Mouse (Mus musculus) lung, embryonic 14.5 days (tissue): ENCODE measurements around the gene Scarb2. TPM values are rescaled to one million over a fixed set of nuclear protein-coding genes. Genes with fewer than 3 reads are reported as not detected.

ENCODE experiments used
- ATAC-seq: fragments of 200-750 bp; cut with Nextera tagmentation; 2 replicates; pipeline ENCODE4 v1.8.0; 2017; ENCODE audit warnings: mild to moderate bottlenecking, moderate TSS enrichment, moderate library complexity; ENCODE audit not compliant: insufficient read depth
- DNase-seq: peaks from one replicate; pipeline ENCODE4 v3.0.0-alpha.2; 2015
- H3K27ac ChIP-seq: fragments of 300-500 bp; sonication (generic); 2 replicates; pipeline ENCODE4 v1.5.1; 2014; ENCODE audit warnings: low read depth, mild to moderate bottlenecking, moderate library complexity
- H3K27me3 ChIP-seq: fragments of 300-500 bp; sonication (generic); 2 replicates; pipeline ENCODE4 v1.6.1; 2014; ENCODE audit warnings: low read length, control low read depth; ENCODE audit not compliant: insufficient read depth
- H3K36me3 ChIP-seq: fragments of 300-500 bp; sonication (generic); 2 replicates; pipeline ENCODE4 v1.6.1; 2014; ENCODE audit warnings: control low read depth; ENCODE audit not compliant: insufficient read depth
- H3K4me1 ChIP-seq: fragments of 300-500 bp; sonication (generic); 2 replicates; pipeline ENCODE4 v1.6.1; 2014; ENCODE audit warnings: antibody characterized with exemption, control low read depth; ENCODE audit not compliant: insufficient read depth
- H3K4me2 ChIP-seq: fragments of 300-500 bp; sonication (generic); 2 replicates; pipeline ENCODE4 v1.6.1; 2014; ENCODE audit warnings: mild to moderate bottlenecking
- H3K4me3 ChIP-seq: fragments of 300-500 bp; sonication (generic); 2 replicates; pipeline ENCODE4 v1.5.1; 2014; ENCODE audit warnings: low read depth, low read length
- H3K9ac ChIP-seq: fragments of 300-500 bp; sonication (generic); 2 replicates; pipeline ENCODE4 v1.6.1; 2014
- H3K9me3 ChIP-seq: fragments of 300-500 bp; sonication (generic); 2 replicates; pipeline ENCODE4 v1.6.1; 2016; ENCODE audit warnings: low read depth, low read length, control low read depth
- CTCF ChIP-seq: IDR thresholded peaks from 2 replicates; pipeline ENCODE4 v1.5.1; 2016; ENCODE audit warnings: antibody characterized with exemption, low read depth
- WGBS: fragments of 180-500 bp; shearing (Covaris S2); extraction: QIAGEN DNeasy Blood & Tissue Kit; methylation state at CpG from one replicate; pipeline ENCODE4 v1.1.7; 2014; 5-methylcytosine and 5-hydroxymethylcytosine counted together
- polyA plus RNA-seq: library from polyadenylated mRNA; unstranded; fragments of >200 nt; fragmentation: Nextera tagmentation; extraction: Ambion mirVana; gene quantifications from 2 replicates; pipeline ENCODE4 v1.2.1, GENCODE M21; 2014

Scarb2 gene
- polyA plus RNA-seq, 1 experiment from 2014 or later: 9.5 TPM

DNA sequence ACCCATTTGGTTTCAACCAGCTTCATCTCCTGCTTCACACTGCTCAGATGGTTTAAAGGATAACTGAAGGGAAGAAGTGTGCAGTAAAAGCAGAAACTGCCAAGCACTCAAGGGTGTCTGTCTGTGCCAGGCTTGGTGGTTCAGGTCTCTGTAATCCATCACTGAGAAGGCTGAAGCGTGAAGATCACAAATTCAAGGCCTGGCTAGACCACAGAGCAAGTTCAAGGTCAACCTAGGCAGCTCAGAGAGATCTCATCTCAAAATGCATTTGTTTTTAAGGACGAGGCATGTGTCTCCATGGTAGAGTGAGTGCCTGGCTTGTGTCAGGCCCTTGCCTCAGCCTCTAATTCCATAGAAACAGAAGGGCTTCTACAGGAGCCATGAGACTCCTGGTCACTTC lies 61.6 kb downstream of the Scarb2 start:
- no peaks in the 10 kb centered on the region for H3K9me3 ChIP-seq
- no peak overlapping the region for H3K9ac ChIP-seq
- WGBS: 85% methylated on average over 2 of the region's 2 CpGs
- no peak overlapping the region for H3K4me3 ChIP-seq
- H3K27ac ChIP-seq: no peak overlapping the region
- DNase-seq (no peak), ATAC-seq (no peak)
- no peaks in the 10 kb centered on the region for H3K4me1 ChIP-seq
- no peak for TF ChIP-seq CTCF
- peaks cover 43% of the 10 kb centered on the region for H3K36me3 ChIP-seq
- no peak overlapping the region for H3K4me2 ChIP-seq
- H3K27me3 ChIP-seq: no peaks in the 10 kb centered on the region

DNA sequence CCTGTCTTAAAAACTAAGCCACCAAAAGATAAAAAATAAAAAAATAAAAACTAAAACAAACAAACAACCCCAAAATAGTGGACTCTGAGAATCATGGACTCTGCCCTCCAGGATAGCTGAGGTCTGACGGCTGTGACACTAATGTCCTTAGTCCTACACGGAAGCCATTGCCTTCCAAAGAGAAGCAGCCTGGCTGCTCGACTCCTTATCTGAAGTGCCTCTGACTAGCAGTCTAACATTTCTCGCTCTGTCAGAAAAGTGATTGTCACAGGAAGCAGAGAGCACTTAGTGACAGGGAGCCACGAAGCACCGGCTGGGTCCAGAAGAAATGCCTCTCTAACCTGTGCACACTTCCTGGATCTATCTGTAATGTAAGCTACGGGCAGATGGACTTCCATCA lies 63.7 kb downstream of the Scarb2 start:
- no peak for TF ChIP-seq CTCF
- DNase-seq (no peak), ATAC-seq (0 out of 2 replicates have a peak, but pooled peaks have one; percentile 38)
- no peak overlapping the region for H3K27ac ChIP-seq
- no peaks in the 10 kb centered on the region for H3K9me3 ChIP-seq
- no peak overlapping the region for H3K4me3 ChIP-seq
- H3K9ac ChIP-seq: no peak overlapping the region
- H3K27me3 ChIP-seq: no peaks in the 10 kb centered on the region
- 23% methylated on average over 7 of the region's 7 CpGs for whole genome bisulfite sequencing
- no peaks in the 10 kb centered on the region for H3K4me1 ChIP-seq
- H3K36me3 ChIP-seq: peaks cover 26% of the 10 kb centered on the region
- no peak overlapping the region for H3K4me2 ChIP-seq

DNA sequence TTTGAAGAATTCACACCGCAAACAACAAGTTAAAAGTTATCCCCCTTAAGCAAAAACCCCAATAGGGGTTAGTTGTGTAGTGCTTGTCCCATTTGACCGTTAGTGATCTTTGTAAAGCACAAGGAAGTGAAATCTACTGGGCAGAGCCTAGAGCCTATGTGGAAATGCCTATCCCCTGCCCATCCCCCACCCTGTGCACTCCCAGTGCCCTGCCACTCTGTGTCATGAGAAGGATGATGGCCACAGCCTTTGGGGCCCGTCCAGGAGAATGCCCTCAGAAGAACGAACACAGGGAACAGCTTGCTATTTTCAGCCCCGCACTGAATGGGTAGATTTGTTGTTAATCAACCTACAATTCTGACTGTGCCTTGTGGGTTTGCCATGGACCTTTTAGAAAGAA lies 65.1 kb downstream of the Scarb2 start:
- DNase-seq: no peak
- no peak overlapping the region for H3K27ac ChIP-seq
- no peaks in the 10 kb centered on the region for H3K4me1 ChIP-seq
- no peak overlapping the region for H3K9ac ChIP-seq
- no peak for ATAC-seq
- no peaks in the 10 kb centered on the region for H3K9me3 ChIP-seq
- TF ChIP-seq CTCF: no peak
- no peaks in the 10 kb centered on the region for H3K27me3 ChIP-seq
- H3K4me3 ChIP-seq: no peak overlapping the region
- H3K36me3 ChIP-seq: peaks cover 15% of the 10 kb centered on the region; the same call in 1 of the 2 replicates
- no peak overlapping the region for H3K4me2 ChIP-seq
- 59% methylated on average over 5 of the region's 5 CpGs for WGBS

DNA sequence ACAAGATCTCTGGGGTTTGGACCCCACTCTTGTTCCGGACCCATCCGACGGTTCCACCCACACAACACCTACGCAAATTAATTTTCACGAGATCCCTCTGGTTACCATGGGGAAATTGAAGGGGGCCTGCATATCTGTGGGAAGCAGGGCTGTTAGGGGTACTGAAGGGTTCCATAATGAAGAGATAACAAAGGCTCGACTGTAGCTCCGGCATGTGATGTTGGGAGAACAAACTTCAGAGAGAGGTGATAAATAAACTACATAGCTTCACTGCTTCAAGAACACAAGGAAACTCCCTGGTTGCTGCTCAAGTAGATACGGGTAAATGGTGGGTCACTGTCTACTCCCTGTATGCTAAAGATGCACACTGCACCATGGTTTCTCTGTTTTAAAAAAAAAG lies 68.1 kb downstream of the Scarb2 start:
- Histone ChIP-seq H3K9ac (no peak overlapping the region), H3K27ac (no peak overlapping the region), H3K36me3 (no peaks in the 10 kb centered on the region), H3K27me3 (no peaks in the 10 kb centered on the region), H3K4me3 (no peak overlapping the region), H3K9me3 (no peaks in the 10 kb centered on the region), H3K4me1 (peaks cover 4% of the 10 kb centered on the region; the same call in 1 of the 2 replicates), H3K4me2 (no peak overlapping the region)
- 79% methylated on average over 8 of the region's 8 CpGs for WGBS
- no peak for TF ChIP-seq CTCF
- no peak for ATAC-seq
- no peak for DNase-seq

DNA sequence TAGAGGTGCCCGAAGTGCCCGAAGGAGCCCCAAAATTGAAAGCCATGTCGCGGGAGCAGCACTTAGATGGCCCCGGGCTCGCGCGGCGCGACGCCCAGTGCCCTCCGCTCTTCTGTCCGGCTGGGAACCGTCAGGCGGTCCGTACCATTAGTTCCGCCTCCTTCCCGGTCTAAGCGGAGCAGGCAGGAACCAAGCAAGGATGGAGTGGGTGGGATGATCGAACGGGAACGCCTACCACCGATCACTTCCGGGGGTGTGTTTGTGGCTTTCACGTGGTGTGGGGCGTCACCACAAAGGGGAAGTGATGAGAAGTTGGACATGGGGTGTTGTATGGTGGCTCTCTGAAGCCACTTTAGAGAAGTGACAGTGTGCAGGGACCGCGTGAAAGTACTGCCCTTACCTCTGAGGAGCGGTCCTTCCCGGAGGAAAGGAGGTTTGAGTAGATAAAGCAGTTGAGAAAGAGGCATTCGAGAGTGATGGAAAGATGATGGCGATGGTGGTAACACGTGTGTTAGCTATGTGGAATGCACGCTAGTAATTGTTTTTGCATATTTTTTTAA lies 71.5 kb downstream of the Scarb2 start, which contains the start of gene Nup54:
Gene Nup54, minus strand, starts transcription at position 195 of the 560 bp plus-strand sequence.
- under 1% methylated on average over 34 of the region's 34 CpGs for WGBS
- H3K4me3 ChIP-seq: peak within 1 kb of the TSS; percentile 97
- no peak for TF ChIP-seq CTCF

DNA sequence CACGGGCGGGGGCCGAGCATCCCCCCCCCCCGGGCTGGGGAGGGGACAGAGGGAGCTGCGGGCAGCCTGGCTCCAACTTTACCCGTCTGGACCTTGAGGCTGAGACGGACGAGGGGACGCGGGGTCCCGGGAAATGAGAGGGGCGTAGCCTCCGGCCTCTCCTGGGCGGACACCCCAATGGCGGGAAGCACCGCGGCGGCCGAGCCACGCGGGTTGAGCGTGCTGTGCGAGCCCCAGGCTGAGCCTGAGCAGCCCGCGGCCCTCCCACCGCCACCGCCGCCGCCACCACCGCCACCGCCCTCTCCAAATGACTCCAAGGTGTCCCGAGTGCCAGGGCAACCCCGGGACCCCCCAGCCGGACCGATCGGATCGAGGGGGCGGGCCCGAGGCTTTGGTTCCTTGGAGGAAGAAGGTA lies 72.1 kb downstream of the Scarb2 start:
- peaks cover 4% of the 10 kb centered on the region for H3K4me1 ChIP-seq
- ATAC-seq (peak; percentile 75), DNase-seq (peak; percentile 54)
- peak overlapping the region; percentile 96 for H3K9ac ChIP-seq
- no peaks in the 10 kb centered on the region for H3K9me3 ChIP-seq
- TF ChIP-seq CTCF: no peak
- under 1% methylated on average over 39 of the region's 39 CpGs for WGBS
- peak overlapping the region; percentile 97 for H3K4me3 ChIP-seq
- H3K4me2 ChIP-seq: peak overlapping the region; percentile 86
- no peaks in the 10 kb centered on the region for H3K27me3 ChIP-seq
- H3K27ac ChIP-seq: peak overlapping the region; percentile 90
- peaks cover under 1% of the 10 kb centered on the region for H3K36me3 ChIP-seq

More for the DNA sequence above, 71.5 kb downstream of the Scarb2 start, which contains the start of gene Nup54:
- peak within 1 kb of the TSS; percentile 90 for H3K27ac ChIP-seq
- H3K9me3 ChIP-seq: no peaks in the 10 kb centered on the region
- no peaks in the 10 kb centered on the region for H3K36me3 ChIP-seq
- H3K9ac ChIP-seq: peak within 1 kb of the TSS; percentile 96
- ATAC-seq (peak; percentile 100), DNase-seq (peak; percentile 97)
- H3K4me1 ChIP-seq: peaks cover 4% of the 10 kb centered on the region
- no peaks in the 10 kb centered on the region for H3K27me3 ChIP-seq
- peak within 1 kb of the TSS; percentile 86 for H3K4me2 ChIP-seq

DNA sequence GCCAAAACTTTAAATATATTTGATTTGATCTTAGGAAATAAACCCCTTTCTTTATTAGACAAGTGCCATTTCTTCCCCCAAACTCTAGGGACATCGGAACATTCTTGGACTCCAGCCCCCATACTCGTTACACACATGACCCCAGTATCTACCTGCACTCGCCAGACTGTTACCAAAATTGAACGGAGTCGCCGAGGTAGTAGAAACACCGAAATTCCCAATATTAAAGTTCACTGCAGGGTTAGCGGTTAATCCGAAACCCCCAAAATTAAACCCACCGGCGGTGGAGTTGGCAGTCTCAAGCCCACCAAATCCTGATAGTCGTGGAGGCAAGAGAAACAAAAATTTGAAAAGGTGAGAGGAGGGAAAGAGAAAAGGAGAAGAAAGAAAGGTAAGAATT lies 72.6 kb downstream of the Scarb2 start:
- ATAC-seq (no peak), DNase-seq (peak; percentile 16)
- Histone ChIP-seq H3K4me3 (peak overlapping the region; percentile 97), H3K4me2 (peak overlapping the region; percentile 86), H3K27me3 (no peaks in the 10 kb centered on the region), H3K9ac (peak overlapping the region; percentile 96), H3K36me3 (peaks cover 6% of the 10 kb centered on the region), H3K4me1 (peaks cover 4% of the 10 kb centered on the region), H3K9me3 (no peaks in the 10 kb centered on the region), H3K27ac (peak overlapping the region; percentile 90; the same call in 1 of the 2 replicates)
- no peak for TF ChIP-seq CTCF
- 1% methylated on average over 12 of the region's 12 CpGs for WGBS

DNA sequence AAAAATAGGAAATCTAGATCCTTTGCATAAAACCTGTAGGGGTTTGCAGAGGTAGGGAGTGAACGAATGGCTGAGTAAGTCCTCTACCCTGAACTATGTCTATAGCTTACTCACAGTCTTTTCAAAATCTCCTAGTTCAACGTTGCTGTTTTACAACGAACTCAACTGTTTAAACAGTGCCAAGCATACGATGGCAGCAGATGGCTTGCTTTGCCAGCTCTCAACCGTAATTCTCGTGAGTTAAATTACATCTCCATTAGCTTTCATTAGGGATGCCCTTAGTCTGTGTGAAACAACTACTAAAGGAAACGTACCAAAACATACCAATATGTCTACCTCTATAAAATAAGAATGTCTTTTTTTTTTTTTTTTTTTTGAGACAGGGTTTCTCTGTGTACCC lies 75.0 kb downstream of the Scarb2 start:
- H3K4me2 ChIP-seq: no peak overlapping the region
- peaks cover 4% of the 10 kb centered on the region for H3K4me1 ChIP-seq
- DNase-seq (no peak), ATAC-seq (no peak)
- 82% methylated on average over 7 of the region's 7 CpGs for WGBS
- no peak overlapping the region for H3K4me3 ChIP-seq
- H3K36me3 ChIP-seq: peaks cover 29% of the 10 kb centered on the region
- H3K9me3 ChIP-seq: no peaks in the 10 kb centered on the region
- H3K9ac ChIP-seq: no peak overlapping the region
- H3K27ac ChIP-seq: no peak overlapping the region
- TF ChIP-seq CTCF: no peak
- H3K27me3 ChIP-seq: no peaks in the 10 kb centered on the region
